Comparison of ENCODE assay signal across 8 mouse cellular contexts in the genomic region with DNA sequence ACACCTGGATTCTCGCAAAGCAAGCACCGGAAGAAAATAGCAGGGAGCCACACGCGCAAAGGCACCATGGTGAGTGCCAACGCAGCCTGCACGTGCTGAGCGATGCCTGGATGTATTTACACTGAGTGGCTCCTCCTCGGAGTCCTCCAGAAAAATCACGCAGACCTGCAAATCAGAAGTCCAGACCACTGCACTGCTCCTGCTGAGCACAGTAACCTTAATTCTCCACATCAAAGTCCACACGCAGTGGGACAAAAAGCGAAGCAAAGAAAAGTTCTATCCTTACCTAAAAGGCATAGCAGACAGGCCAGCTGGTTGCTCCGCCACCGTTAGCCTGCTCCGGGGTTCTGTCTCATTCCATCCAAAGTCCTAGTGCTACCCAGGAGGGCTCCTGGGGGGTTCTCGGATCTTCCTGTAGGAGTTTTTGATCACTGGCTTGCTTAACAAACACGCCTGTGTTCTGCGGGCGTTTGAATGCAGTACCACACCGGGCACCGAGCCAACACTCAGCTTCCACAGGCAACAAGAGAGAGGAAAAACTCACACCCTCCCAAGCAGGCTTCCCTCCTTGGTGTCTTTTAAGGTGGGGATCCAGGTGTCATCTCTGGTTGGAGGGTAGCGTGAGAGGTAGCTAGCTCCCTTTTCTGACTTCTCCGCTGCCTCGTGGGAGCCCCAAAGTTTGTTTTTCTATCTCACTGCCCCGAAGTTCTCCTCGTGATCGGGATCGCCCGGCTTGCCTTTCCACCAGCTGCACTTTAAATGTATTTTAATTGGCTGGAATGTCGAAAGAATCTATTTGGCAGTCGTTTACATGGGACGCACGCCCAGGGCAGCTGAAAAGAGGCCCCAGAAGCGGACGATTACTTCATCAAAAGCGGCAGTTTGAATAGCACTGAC. TPM values are rescaled to one million over a fixed set of nuclear protein-coding genes. Genes with fewer than 3 reads are reported as not detected.
A peak's percentile ranks its signal among the peaks of the same experiment; 100 is the strongest.
DNase-seq lines count a peak whose midpoint lies in the region; ATAC-seq and TF ChIP-seq lines count a peak whose summit lies in the region.

Nckap5 (minus strand) TSS at position 769 of the 897 bp plus-strand sequence.

- peak within 1 kb of the TSS; percentile 77 for H3K27ac ChIP-seq in hindbrain, embryonic 13.5 days
- H3K27ac ChIP-seq in lung, embryonic 15.5 days = peak within 1 kb of the TSS; percentile 87

- peak within 1 kb of the TSS; percentile 59 for H3K9ac ChIP-seq in hindbrain, embryonic 13.5 days
- H3K9ac ChIP-seq in lung, embryonic 15.5 days = peak within 1 kb of the TSS; percentile 37

- no peaks in the 10 kb centered on the region for H3K9me3 ChIP-seq in hindbrain, embryonic 13.5 days
- H3K9me3 ChIP-seq in lung, embryonic 15.5 days = no peaks in the 10 kb centered on the region

- peak; percentile 86 for ATAC-seq in Patski
- ATAC-seq in hindbrain, embryonic 13.5 days (ENCODE audit: low FRiP score) = peak; percentile 86
- ATAC-seq in lung, embryonic 15.5 days (ENCODE audit: borderline replicate concordance, extremely low read depth, low FRiP score, low TSS enrichment) = peak; percentile 68; the same call in 1 of the 2 replicates

- DNase-seq in Patski (ENCODE audit: low read depth, low spot score) = peak; percentile 63
- peak; percentile 48 to 63 for DNase-seq in cerebellum, postnatal 4 days (ENCODE audit: low spot score in 2 of 2)
- peak; percentile 72 for DNase-seq in gastrocnemius, adult 18-20 months (ENCODE audit: low spot score)
- peak; percentile 74 to 83 for DNase-seq in layer of hippocampus, postnatal 10 days (ENCODE audit: low spot score in 2 of 2)
- peak; percentile 56 for DNase-seq in retina, embryonic 14.5 days (ENCODE audit: low spot score)
- peak; percentile 49 to 77 for DNase-seq in urinary bladder, postnatal 36 days (ENCODE audit: low spot score in 2 of 2)

- peak within 1 kb of the TSS; percentile 66 for H3K4me2 ChIP-seq in hindbrain, embryonic 13.5 days
- H3K4me2 ChIP-seq in lung, embryonic 15.5 days = peak within 1 kb of the TSS; percentile 76

- TF ChIP-seq CTCF in Patski (IDR thresholded peaks at IDR 0.05) = no peak

- CTCF ChIA-PET in Patski (lab: Charles Lee) = interaction anchor here (1.6 kb wide), 1 partner anchor 17 kb away, joined by 3 read pairs; no protein-coding TSS in a partner anchor

- H3K4me3 ChIP-seq in hindbrain, embryonic 13.5 days = peak within 1 kb of the TSS; percentile 29
- peak within 1 kb of the TSS; percentile 47 for H3K4me3 ChIP-seq in lung, embryonic 15.5 days

- POLR2A ChIA-PET in Patski (lab: Charles Lee) = interaction anchor here (1.2 kb wide), 1 partner anchor 29 kb away, joined by 3 read pairs; no protein-coding TSS in a partner anchor

- in situ Hi-C loops in Patski (cut with MboI; ENCODE audit: low pct_unique_long_range_greater_than_20kb) = no loop called here

- H3K27me3 ChIP-seq in Patski = no peaks in the 10 kb centered on the region
- H3K27me3 ChIP-seq in hindbrain, embryonic 13.5 days = peaks cover 36% of the 10 kb centered on the region; the same call in 1 of the 2 replicates
- no peaks in the 10 kb centered on the region for H3K27me3 ChIP-seq in lung, embryonic 15.5 days

- WGBS in hindbrain, embryonic 13.5 days = 1% methylated on average over 35 of the region's 35 CpGs
- 2% methylated on average over 35 of the region's 35 CpGs for WGBS in lung, embryonic 15.5 days

- no peaks in the 10 kb centered on the region for H3K36me3 ChIP-seq in hindbrain, embryonic 13.5 days
- no peaks in the 10 kb centered on the region for H3K36me3 ChIP-seq in lung, embryonic 15.5 days

- H3K4me1 ChIP-seq in hindbrain, embryonic 13.5 days (replicated peaks) = peaks cover 18% of the 10 kb centered on the region
- peaks cover 22% of the 10 kb centered on the region for H3K4me1 ChIP-seq in lung, embryonic 15.5 days

RNA-seq across cellular contexts. Expression of gene Nckap5, which starts in this region (rescaled TPM):
- 1.5 TPM for polyA plus RNA-seq in Patski (2021)
- total RNA-seq in gastrocnemius, adult 18-20 months (2021) = under 1 TPM; 0.87 to 0.97 TPM
- 16.1 and 18.6 TPM in 2 replicates for polyA plus RNA-seq in hindbrain, embryonic 13.5 days (2015; fragmentation: Nextera tagmentation; extraction: Ambion mirVana)
- total RNA-seq in layer of hippocampus, postnatal 10 days (2021) = 10 to 100 TPM; 17.7 to 22.7 TPM
- 31.8 and 40.1 TPM in 2 replicates for polyA plus RNA-seq in lung, embryonic 15.5 days (2015; fragmentation: Nextera tagmentation; extraction: Ambion mirVana)

Comparison
In these comparisons a context has a peak if more than half of its experiments do, and no peak if none do; other contexts are left out.
1. Peak in every context shown above with its lines: DNase-seq, ATAC-seq, H3K4me3 ChIP-seq and H3K27ac ChIP-seq.
2. RNA of gene Nckap5 (total RNA-seq): 17.7 to 22.7 TPM in layer of hippocampus, postnatal 10 days; 0.87 to 0.97 TPM in gastrocnemius, adult 18-20 months; every median in the first group is over 4 times any median in the second.
3. Peak in DNase-seq in gastrocnemius, adult 18-20 months; RNA of the gene not detected or under 1 TPM.